Mouse (Mus musculus): ENCODE results near the gene Tfip11.
"Not testable (repeated sequence)": the region's sequence is repeated elsewhere in the genome, so short reads cannot be mapped to it uniquely, and the experiment has no call there.

Tfip11 gene

GRCm38 (mm10) chr5:112319343-112319742 is 6.8 kb upstream of the Tfip11 start:
- in situ Hi-C loops (cut with MboI; ENCODE audit: low sequenced_read_pairs), result not testable (repeated sequence)

GRCm38 (mm10) chr5:112320379-112320778 is 5.8 kb upstream of the Tfip11 start:
- in situ Hi-C loops (cut with MboI; ENCODE audit: low sequenced_read_pairs), result loop anchor here (10.0 kb wide), 1 partner anchor 76 kb away; no protein-coding TSS in a partner anchor

- in situ Hi-C loops (cut with MboI; ENCODE audit: low sequenced_read_pairs), result loop anchor here (10.0 kb wide), 1 partner anchor 76 kb away; no protein-coding TSS in a partner anchor
Measured at GRCm38 (mm10) chr5:112320936-112321335, 5.2 kb upstream of the Tfip11 start.

GRCm38 (mm10) chr5:112321376-112321775 is 4.8 kb upstream of the Tfip11 start:
- in situ Hi-C loops (cut with MboI; ENCODE audit: low sequenced_read_pairs), result loop anchor here (10.0 kb wide), 1 partner anchor 77 kb away; no protein-coding TSS in a partner anchor

GRCm38 (mm10) chr5:112323246-112323645 is 2.9 kb upstream of the Tfip11 start:
- in situ Hi-C loops (cut with MboI; ENCODE audit: low sequenced_read_pairs), result loop anchor here (10.0 kb wide), 1 partner anchor 78 kb away; no protein-coding TSS in a partner anchor

- in situ Hi-C loops (cut with MboI; ENCODE audit: low sequenced_read_pairs), result loop anchor here (10.0 kb wide), 1 partner anchor 80 kb away; no protein-coding TSS in a partner anchor
Measured at GRCm38 (mm10) chr5:112324637-112325545, 1.3 kb upstream of the Tfip11 start.

- in situ Hi-C loops (cut with MboI; ENCODE audit: low sequenced_read_pairs), result loop anchor here (10.0 kb wide), 1 partner anchor 82 kb away; no protein-coding TSS in a partner anchor
Measured at GRCm38 (mm10) chr5:112326446-112327009, 370 bp downstream of the Tfip11 start.

GRCm38 (mm10) chr5:112327854-112328253 is 1.7 kb downstream of the Tfip11 start:
- in situ Hi-C loops (cut with MboI; ENCODE audit: low sequenced_read_pairs), result loop anchor here (10.0 kb wide), 1 partner anchor 83 kb away; no protein-coding TSS in a partner anchor

GRCm38 (mm10) chr5:112329805-112330564 is 3.8 kb downstream of the Tfip11 start:
- in situ Hi-C loops (cut with MboI; ENCODE audit: low sequenced_read_pairs), result loop anchor here (10.0 kb wide), 1 partner anchor 85 kb away; no protein-coding TSS in a partner anchor

GRCm38 (mm10) chr5:112335473-112335872 is 9.3 kb downstream of the Tfip11 start:
- in situ Hi-C loops (cut with MboI; ENCODE audit: low sequenced_read_pairs), result no loop called here

- in situ Hi-C loops (cut with MboI; ENCODE audit: low sequenced_read_pairs), result no loop called here
Measured at GRCm38 (mm10) chr5:112337004-112337403, 10.8 kb downstream of the Tfip11 start.

GRCm38 (mm10) chr5:112339215-112339614 is 13.1 kb downstream of the Tfip11 start:
- in situ Hi-C loops (cut with MboI; ENCODE audit: low sequenced_read_pairs), result no loop called here

GRCm38 (mm10) chr5:112342463-112343204 is 16.5 kb downstream of the Tfip11 start, which contains the start of the genes Srrd and Hps4:
Srrd (minus strand) TSS chr5:112343040.
Hps4 (plus strand) TSS chr5:112343083.
- in situ Hi-C loops (cut with MboI; ENCODE audit: low sequenced_read_pairs), result no loop called here

GRCm38 (mm10) chr5:112343205-112343595 is 17.0 kb downstream of the Tfip11 start:
- in situ Hi-C loops (cut with MboI; ENCODE audit: low sequenced_read_pairs), result no loop called here

GRCm38 (mm10) chr5:112344092-112344960 is 18.2 kb downstream of the Tfip11 start:
- in situ Hi-C loops (cut with MboI; ENCODE audit: low sequenced_read_pairs), result no loop called here

GRCm38 (mm10) chr5:112346211-112346965 is 20.2 kb downstream of the Tfip11 start:
- in situ Hi-C loops (cut with MboI; ENCODE audit: low sequenced_read_pairs), result no loop called here

- in situ Hi-C loops (cut with MboI; ENCODE audit: low sequenced_read_pairs), result no loop called here
Measured at GRCm38 (mm10) chr5:112349169-112349568, 23.0 kb downstream of the Tfip11 start.

GRCm38 (mm10) chr5:112355493-112355892 is 29.3 kb downstream of the Tfip11 start:
- in situ Hi-C loops (cut with MboI; ENCODE audit: low sequenced_read_pairs), result no loop called here
